Mouse (Mus musculus) forebrain, embryonic 11.5 days (tissue): ENCODE measurements around the gene Zkscan8. TPM values are rescaled to one million over a fixed set of nuclear protein-coding genes. Genes with fewer than 3 reads are reported as not detected.

Experiments
- ATAC-seq: fragments of 200-750 bp; cut with Nextera tagmentation; replicated peaks from 2 replicates; pipeline ENCODE4 v1.8.0; 2017; ENCODE audit warnings: moderate TSS enrichment; ENCODE audit not compliant: low FRiP score
- DNase-seq: peaks from one replicate; pipeline ENCODE4 v3.0.0-alpha.2; 2017; ENCODE audit warnings: low spot score
- H3K27ac ChIP-seq: fragments of 300-500 bp; sonication (generic); 2 replicates; pipeline ENCODE4 v1.5.1; 2014; ENCODE audit warnings: low read depth, low read length
- H3K27me3 ChIP-seq: fragments of 300-500 bp; sonication (generic); 2 replicates; pipeline ENCODE4 v1.6.1; 2014; ENCODE audit warnings: mild to moderate bottlenecking, low read length, mixed read lengths; ENCODE audit not compliant: control insufficient read depth, insufficient read depth
- H3K36me3 ChIP-seq: fragments of 300-500 bp; sonication (generic); 2 replicates; pipeline ENCODE4 v1.6.1; 2014; ENCODE audit warnings: mild to moderate bottlenecking, low read length, moderate library complexity, mixed read lengths; ENCODE audit not compliant: control insufficient read depth, insufficient read depth
- H3K4me1 ChIP-seq: fragments of 300-500 bp; sonication (generic); replicated peaks from 2 replicates; pipeline ENCODE4 v1.6.1; 2014; ENCODE audit warnings: low read length, mixed read lengths; ENCODE audit not compliant: control insufficient read depth, insufficient read depth
- H3K4me2 ChIP-seq: fragments of 300-500 bp; sonication (generic); 2 replicates; pipeline ENCODE4 v1.6.1; 2014; ENCODE audit warnings: low read depth, mild to moderate bottlenecking, low read length, moderate library complexity, mixed read lengths; ENCODE audit not compliant: severe bottlenecking
- H3K4me3 ChIP-seq: fragments of 300-500 bp; sonication (generic); 2 replicates; pipeline ENCODE4 v1.5.1; 2014; ENCODE audit warnings: low read depth, low read length
- H3K9ac ChIP-seq: fragments of 300-500 bp; sonication (generic); 2 replicates; pipeline ENCODE4 v1.6.1; 2014; ENCODE audit warnings: low read length
- H3K9me3 ChIP-seq: fragments of 300-500 bp; sonication (generic); 2 replicates; pipeline ENCODE4 v1.6.1; 2016; ENCODE audit warnings: low read length, mixed read lengths; ENCODE audit not compliant: control insufficient read depth
- WGBS: fragments of 180-500 bp; shearing (Covaris S2); extraction: QIAGEN DNeasy Blood & Tissue Kit; methylation state at CpG from one replicate; pipeline ENCODE4 v1.1.7; 2014; 5-methylcytosine and 5-hydroxymethylcytosine counted together
- polyA plus RNA-seq: library from polyadenylated mRNA; unstranded; fragments of >200 nt; fragmentation: Nextera tagmentation; extraction: Ambion mirVana; gene quantifications from 2 replicates; pipeline ENCODE4 v1.2.1, GENCODE M21; 2014

The Zkscan8 gene
- 10.2 and 10.6 TPM in 2 replicates for polyA plus RNA-seq

DNA sequence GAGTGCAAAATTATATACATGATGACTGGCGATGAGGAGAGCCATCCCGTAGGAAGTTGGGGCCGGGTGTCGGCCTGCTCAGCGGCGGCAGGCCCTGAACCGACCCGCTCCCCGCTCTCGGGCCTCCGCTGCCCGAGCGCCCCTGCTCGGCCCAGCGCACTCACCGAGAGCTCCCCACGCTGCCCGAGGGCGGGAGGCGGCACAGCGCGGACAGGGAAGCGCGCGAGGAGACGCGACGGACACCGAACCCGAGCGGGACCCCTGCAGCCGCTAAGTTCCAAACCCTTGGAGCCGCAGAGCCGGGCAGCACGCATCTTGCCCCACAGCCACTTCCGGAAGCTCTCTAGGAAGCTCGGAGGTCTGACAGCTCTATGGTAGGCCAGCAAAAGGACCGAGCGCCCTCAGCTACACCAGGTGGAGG is at the start of gene Zkscan8:
TSS of gene Zkscan8 (minus strand) at position 340 of the 421 bp plus-strand sequence.
- DNase-seq (peak; percentile 92), ATAC-seq (peak; percentile 98)
- Histone ChIP-seq H3K27me3 (no peaks in the 10 kb centered on the region), H3K36me3 (no peaks in the 10 kb centered on the region; the same call in none of the 2 replicates), H3K4me3 (peak within 1 kb of the TSS; percentile 89), H3K4me2 (peak within 1 kb of the TSS; percentile 55), H3K4me1 (0 out of 2 replicates have a peak, but pooled peaks cover 2% of the 10 kb centered on the region), H3K9me3 (no peaks in the 10 kb centered on the region), H3K27ac (peak within 1 kb of the TSS; percentile 88), H3K9ac (peak within 1 kb of the TSS; percentile 98)
- 0% methylated on average over 37 of the region's 39 CpGs for WGBS

- no peaks in the 10 kb centered on the region for H3K9me3 ChIP-seq
- H3K36me3 ChIP-seq, result no peaks in the 10 kb centered on the region
- H3K27me3 ChIP-seq, result no peaks in the 10 kb centered on the region
- H3K27ac ChIP-seq, result no peak within 1 kb of the TSS
- H3K4me1 ChIP-seq, result no peaks in the 10 kb centered on the region
- ATAC-seq (no peak), DNase-seq (no peak)
- H3K4me2 ChIP-seq, result no peak within 1 kb of the TSS
- H3K9ac ChIP-seq, result no peak within 1 kb of the TSS
- 63% methylated on average over 1 of the region's 1 CpGs for WGBS
- H3K4me3 ChIP-seq, result no peak within 1 kb of the TSS
Observed at GRCm38 (mm10) chr13:21559793-21560192, 28.9 kb upstream of the Zkscan8 start, which contains the start of gene Olfr1535. TSS of gene Olfr1535 (minus strand) at chr13:21559893.

DNA sequence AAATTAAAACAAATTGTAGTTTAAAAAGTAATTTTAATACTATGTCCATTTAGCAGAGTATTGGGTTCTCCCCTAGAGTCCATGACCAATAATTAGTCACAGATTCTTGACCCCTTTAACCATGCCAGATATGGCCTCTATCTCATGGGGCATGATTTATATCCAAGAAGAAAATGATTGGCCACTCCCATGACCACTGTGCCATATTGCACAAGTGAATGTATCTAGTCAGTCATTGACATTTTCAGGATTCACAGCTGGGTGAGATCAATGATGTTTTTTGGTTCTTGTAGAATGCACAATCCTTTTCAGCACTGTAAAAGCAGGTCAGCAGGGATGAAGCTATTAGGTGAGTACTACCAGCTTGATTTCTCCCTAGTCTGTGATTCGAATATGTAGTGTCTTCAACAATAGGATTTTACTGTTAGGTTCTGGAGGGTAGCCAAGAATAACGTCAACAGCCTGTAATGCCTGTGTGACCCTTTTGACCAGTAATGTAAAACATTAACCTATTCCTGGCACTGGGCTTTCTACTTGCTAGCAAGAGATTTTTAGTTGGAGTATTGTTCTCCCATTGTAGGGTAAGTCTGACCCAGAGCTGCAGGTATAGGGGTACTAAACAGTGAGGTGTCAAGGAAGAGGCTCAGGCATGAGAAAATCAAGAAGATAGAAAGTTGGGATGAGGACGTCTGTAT is 19.6 kb upstream of the Zkscan8 start:
- Histone ChIP-seq H3K9ac (no peak overlapping the region), H3K36me3 (no peaks in the 10 kb centered on the region), H3K9me3 (no peaks in the 10 kb centered on the region), H3K27ac (no peak overlapping the region), H3K27me3 (no peaks in the 10 kb centered on the region), H3K4me1 (no peaks in the 10 kb centered on the region), H3K4me2 (no peak overlapping the region), H3K4me3 (no peak overlapping the region)
- ATAC-seq (no peak), DNase-seq (no peak)
- WGBS, result 74% methylated on average over 3 of the region's 3 CpGs

- Histone ChIP-seq H3K9ac (no peak overlapping the region), H3K4me2 (no peak overlapping the region), H3K9me3 (no peaks in the 10 kb centered on the region), H3K27ac (no peak overlapping the region), H3K27me3 (no peaks in the 10 kb centered on the region), H3K36me3 (no peaks in the 10 kb centered on the region), H3K4me1 (no peaks in the 10 kb centered on the region), H3K4me3 (no peak overlapping the region)
- WGBS, result 90% methylated on average over 3 of the region's 3 CpGs
- DNase-seq (no peak), ATAC-seq (no peak)
Observed at GRCm38 (mm10) chr13:21549487-21549886, 18.6 kb upstream of the Zkscan8 start.

DNA sequence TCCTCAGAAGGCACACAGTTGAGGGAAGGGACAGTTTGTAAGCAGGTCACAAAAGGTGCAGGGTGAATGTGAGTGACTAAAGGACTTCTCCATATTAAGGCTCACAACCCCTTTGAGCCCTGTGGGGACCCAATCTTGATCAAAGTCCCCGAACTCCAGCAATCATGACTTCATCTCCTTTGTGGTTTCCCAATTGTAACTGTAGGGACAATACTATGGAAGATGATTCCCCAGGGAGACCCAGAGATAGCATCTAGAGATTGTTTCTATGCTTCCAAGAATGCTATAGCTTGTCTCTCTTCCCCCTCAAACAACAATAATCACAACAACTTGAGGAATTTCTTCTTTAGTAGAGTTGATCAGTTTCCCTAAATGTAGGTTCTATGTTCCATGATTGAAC is 11.8 kb upstream of the Zkscan8 start, which contains the start of gene Olfr1366:
TSS of gene Olfr1366 (minus strand) at position 101 of the 400 bp plus-strand sequence.
- Histone ChIP-seq H3K4me2 (no peak within 1 kb of the TSS), H3K4me1 (no peaks in the 10 kb centered on the region)
- WGBS, result 82% methylated on average over 1 of the region's 1 CpGs

DNA sequence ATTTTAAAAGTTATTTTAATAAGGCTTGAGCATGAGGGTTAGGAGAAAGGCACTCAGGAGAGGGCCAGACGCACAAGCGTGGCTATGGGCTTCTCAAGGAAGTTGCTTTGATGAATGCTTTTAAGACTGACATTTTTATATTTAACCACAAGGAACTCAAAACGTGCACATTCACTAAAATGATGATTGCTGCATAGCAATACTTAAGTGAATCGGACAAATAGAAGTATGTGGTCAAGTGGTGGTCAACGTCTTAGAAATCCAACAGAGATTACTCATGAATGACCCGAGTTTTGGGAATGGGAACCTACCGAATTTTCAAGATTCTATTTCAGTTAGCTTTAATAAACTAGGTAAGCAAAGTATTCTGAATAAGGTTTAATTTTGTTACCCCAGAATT is 784 bp downstream of the Zkscan8 start:
- Histone ChIP-seq H3K9me3 (no peaks in the 10 kb centered on the region), H3K9ac (no peak overlapping the region; the same call in 1 of the 2 replicates), H3K36me3 (no peaks in the 10 kb centered on the region; the same call in none of the 2 replicates), H3K27ac (no peak overlapping the region), H3K4me3 (peak overlapping the region; percentile 89), H3K27me3 (no peaks in the 10 kb centered on the region), H3K4me2 (peak overlapping the region; percentile 55), H3K4me1 (0 out of 2 replicates have a peak, but pooled peaks cover 2% of the 10 kb centered on the region)
- DNase-seq (no peak), ATAC-seq (no peak)
- 57% methylated on average over 7 of the region's 7 CpGs for WGBS

More for the DNA sequence above, 11.8 kb upstream of the Zkscan8 start, which contains the start of gene Olfr1366:
- H3K9ac ChIP-seq, result no peak within 1 kb of the TSS
- no peak within 1 kb of the TSS for H3K27ac ChIP-seq
- DNase-seq, result no peak
- no peaks in the 10 kb centered on the region for H3K36me3 ChIP-seq
- H3K9me3 ChIP-seq, result no peaks in the 10 kb centered on the region
- no peak within 1 kb of the TSS for H3K4me3 ChIP-seq
- H3K27me3 ChIP-seq, result no peaks in the 10 kb centered on the region
- ATAC-seq, result no peak

- Histone ChIP-seq H3K9ac (peak overlapping the region; percentile 77), H3K27me3 (no peaks in the 10 kb centered on the region), H3K36me3 (no peaks in the 10 kb centered on the region), H3K27ac (peak overlapping the region; percentile 47; the same call in 1 of the 2 replicates), H3K4me2 (peak overlapping the region; percentile 54), H3K9me3 (no peaks in the 10 kb centered on the region), H3K4me1 (no peaks in the 10 kb centered on the region), H3K4me3 (peak overlapping the region; percentile 58)
- DNase-seq (peak; percentile 91), ATAC-seq (peak; percentile 99)
- WGBS, result under 1% methylated on average over 18 of the region's 21 CpGs
Observed at GRCm38 (mm10) chr13:21506221-21506649, 24.7 kb downstream of the Zkscan8 start.

- H3K9me3 ChIP-seq, result no peaks in the 10 kb centered on the region
- WGBS, result 87% methylated on average over 5 of the region's 5 CpGs
- H3K4me1 ChIP-seq, result no peaks in the 10 kb centered on the region
- H3K9ac ChIP-seq, result no peak overlapping the region
- DNase-seq (no peak), ATAC-seq (no peak)
- no peak overlapping the region for H3K4me2 ChIP-seq
- no peak overlapping the region for H3K27ac ChIP-seq
- no peaks in the 10 kb centered on the region for H3K36me3 ChIP-seq
- H3K27me3 ChIP-seq, result no peaks in the 10 kb centered on the region
- no peak overlapping the region for H3K4me3 ChIP-seq
Observed at GRCm38 (mm10) chr13:21502296-21502695, 28.6 kb downstream of the Zkscan8 start.
